Mouse (Mus musculus) CD4-positive, CD25-positive, alpha-beta regulatory T cell, adult 4 months (primary cell): ENCODE data around the gene Stoml3. TPM values are rescaled to one million over a fixed set of nuclear protein-coding genes. Genes with fewer than 3 reads are reported as not detected.

ENCODE experiments used
- ATAC-seq: one replicate; pipeline ENCODE4 v1.8.0; 2017
- polyA plus RNA-seq, 2 experiments: library from polyadenylated mRNA; unstranded; fragments of 100-300 nt; shearing (Covaris generic); gene quantifications; one replicate each; pipeline ENCODE4 v1.2.1; 2017

Stoml3 gene
- polyA plus RNA-seq, 2 experiments from 2014 or later, result not detected

DNA sequence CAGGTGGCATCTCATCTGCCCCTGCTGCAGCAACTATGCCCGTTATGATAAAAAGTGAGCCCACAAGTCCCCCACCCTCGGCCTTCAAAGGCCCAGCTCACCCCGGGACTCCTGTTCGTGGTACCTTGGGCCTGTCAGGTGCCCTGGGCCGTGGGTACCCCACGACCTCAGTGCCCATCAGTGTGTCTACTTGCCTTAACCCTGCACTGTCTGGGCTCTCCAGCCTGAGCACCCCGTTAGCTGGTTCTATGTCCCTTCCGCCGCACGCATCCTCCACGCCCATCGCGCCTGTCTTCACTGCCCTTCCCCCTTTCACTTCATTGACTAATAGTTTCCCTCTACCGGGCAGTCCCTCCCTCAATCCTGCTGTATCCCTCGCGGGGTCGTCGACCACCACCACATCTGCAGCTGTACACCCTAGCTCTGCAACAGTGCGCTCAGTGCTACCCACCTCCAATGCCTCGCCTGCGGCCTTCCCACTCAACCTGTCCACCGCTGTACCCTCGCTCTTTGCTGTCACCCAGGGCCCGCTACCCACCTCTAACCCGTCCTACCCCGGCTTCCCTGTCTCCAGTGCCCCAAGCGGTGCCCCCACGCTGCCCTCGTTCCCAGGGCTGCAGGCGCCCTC, 9.9 kb upstream of the Stoml3 start:
- no peak for ATAC-seq

DNA sequence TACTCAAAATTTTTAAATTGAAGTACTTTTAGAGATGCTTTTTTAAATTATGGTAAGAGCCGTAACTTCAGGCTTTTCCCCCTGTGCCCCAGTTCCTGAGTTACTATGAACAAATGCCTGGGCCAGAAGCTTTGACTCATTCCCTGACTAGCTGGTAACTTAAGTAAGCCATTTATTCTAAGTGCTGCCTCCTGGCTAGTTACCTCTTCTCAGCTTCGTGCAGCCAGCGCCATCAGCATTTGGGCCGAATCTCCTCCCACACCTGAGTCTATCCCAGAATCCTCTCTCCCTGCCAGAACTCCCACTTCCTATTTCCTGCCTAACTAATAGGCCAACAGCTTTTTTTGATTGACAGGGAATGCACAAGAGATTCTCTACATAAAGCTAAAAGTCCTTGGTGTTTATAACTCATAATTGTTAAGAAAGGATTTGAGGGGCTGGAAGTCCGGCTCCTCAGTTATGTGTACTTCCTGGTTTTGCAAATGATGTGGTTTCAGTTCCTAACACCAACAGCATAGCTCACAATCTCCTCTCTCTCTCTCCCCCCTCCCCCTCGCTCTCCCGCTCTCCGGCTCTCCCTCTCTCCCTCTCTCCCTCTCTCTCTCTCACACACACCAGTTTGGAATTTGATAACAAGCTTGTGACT, 4.9 kb upstream of the Stoml3 start:
- no peak for ATAC-seq

DNA sequence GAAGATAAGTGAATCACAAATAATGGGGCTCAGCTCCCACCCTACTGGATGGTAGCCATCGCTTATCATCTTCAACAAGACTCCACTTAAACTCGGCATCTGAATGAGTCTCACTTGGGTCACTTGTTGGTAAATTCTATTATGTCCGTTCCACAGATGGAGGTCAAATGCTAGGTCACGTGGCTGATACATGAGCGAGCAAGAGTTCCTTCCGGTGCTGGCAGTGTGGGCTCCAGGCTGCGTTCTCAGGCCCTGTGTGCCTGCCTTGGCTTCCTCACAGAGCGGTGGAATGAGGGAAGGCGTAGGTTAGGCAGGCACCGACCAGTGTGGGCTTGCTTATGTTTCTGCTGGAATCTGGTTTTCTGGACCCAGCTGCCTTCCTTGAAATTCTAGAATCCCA, 1.9 kb upstream of the Stoml3 start:
- no peak for ATAC-seq

DNA sequence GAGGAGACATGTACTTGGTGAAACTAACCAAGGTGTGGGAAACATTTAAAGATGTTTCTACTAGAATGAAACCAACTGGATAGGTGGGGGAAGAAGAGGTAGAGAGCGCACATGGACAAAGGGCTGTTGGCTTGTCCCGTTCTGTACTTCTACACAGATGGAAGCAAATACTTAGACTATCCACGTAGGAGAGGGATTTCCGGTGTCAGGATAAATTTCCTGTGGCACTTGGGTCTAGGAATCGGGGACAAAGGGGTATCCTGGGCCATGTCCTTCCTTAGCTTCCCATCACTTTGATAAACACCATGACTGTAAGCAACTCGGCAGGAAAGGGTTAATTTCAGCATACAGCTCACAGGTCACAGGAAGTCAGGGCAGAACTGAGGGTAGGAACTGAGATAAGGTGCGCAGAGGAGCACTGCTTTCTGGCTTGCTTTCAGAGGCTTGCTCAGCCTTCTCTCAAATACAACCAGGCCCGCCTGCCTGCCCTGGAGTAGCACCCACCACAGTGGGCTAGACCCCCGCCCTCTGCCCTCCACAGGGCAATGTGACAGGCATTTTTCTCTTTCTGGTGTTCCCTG, 1.4 kb upstream of the Stoml3 start:
- no peak for ATAC-seq

DNA sequence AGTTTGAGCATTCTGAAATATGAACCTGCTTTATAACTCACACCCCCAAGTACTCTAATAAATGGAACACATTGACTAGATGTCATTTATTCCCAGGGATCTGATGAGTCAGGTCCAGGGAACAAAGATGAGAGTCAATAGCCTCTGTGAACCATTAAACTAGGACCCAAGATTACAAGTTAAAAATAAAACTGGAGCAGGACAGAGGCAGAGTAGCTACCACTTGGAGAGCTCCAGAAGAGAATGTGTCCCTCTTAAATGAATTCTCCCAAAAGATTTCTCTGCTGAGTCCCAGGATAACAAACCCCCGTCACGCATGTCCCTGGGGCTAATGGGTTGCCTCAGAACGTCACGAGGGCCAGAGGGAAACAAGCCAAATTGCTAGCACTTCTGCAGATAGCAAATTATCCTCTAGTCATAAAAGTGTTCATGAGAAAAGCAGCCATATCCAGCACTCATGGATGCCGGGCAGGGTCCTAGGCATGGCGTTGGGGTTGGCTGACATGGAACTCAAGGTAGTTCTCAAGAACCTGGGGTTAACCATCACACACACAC, 10.0 kb downstream of the Stoml3 start:
- ATAC-seq, result no peak

DNA sequence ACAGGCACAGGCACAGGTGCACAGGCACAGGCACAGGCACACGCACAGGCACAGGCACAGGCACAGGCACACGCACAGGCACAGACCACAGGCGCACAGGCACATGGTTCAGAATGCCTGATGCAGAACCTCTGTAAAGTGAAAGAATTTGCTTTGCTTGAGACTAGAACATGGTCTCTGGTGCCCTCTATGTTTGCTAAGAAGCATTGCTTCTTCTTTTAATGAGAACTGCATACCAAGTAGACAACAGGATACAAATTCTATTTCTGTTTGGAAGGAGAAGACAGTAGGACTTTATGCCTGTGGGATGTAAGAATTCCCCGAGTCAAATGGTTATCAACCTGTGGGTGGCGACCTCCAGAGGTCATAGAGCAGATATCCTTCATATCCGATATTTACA, 14.0 kb downstream of the Stoml3 start:
- no peak for ATAC-seq

DNA sequence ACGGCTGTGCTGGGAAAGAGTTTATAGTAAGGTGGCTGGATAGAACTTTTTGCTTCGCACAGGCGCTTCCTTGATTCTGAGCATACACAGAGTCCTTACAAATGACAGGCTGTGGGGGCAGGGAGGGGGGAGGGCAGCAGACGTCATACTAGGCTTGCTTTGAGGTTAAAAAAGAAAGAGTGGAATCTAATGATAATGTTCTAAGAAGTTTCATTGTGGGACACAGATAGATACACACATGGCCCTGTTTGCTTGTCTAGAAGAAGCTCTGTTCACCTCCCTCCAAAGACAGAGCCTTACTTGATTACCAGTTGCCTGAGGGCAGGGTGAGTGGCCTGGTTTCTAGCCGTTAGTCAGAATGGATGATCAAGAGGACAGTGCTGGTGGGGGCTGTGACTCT, 24.6 kb downstream of the Stoml3 start:
- ATAC-seq, result no peak

DNA sequence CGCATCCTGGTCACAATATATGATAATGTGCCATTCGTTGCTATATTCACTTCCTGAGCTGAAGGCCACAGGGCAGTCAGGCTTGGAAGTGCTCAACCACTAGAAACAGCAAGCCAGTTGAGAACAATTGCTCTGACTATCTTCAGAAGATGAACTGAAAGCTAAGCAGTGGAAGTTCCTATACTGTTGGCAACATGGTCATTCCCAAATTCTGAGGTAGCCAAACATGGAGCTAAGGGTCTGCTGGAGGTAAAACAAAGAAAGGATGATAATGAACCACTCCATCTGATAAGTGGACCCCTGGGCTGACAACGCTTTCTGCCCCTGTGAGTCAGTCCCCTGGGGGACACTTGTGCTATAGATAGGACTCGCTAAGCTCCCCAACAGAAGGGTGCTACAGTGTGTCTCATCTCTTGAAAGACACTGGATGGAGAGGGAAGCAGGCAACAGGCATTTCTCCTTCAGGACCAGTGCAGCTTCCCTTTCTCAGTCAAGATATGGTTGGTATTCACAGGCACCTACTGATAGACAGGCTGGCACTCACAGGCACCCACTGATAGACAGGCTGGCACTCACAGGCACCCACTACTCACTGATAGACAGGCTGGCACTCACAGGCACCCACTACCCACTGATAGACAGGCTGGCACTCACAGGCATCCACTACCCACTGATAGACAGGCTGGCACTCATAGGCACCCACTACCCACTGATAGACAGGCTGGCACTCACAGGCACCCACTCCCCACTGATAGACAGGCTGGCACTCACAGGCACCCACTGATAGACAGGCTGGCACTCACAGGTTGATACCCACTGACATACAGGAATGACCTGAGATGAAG, 26.0 kb downstream of the Stoml3 start:
- ATAC-seq, result no peak

DNA sequence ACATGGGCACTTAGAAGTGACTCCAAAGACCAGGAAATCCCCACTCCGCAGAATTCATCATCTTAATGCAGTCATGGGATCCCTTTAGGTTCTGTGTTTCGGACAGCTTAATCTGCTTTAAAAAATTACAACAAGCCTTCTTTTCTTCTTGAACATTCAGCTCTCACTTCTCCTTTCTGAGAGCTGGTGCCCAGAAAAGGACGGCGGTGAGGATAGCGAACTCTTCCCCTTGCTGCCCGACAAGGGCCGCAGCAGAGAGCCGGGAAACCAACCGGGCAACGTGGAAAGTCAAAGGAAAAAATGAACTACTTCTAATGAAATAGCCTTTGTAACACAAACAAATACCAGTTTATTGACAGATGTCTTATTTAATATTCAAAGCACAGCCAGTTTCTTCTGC, 34.3 kb downstream of the Stoml3 start:
- ATAC-seq, result no peak

DNA sequence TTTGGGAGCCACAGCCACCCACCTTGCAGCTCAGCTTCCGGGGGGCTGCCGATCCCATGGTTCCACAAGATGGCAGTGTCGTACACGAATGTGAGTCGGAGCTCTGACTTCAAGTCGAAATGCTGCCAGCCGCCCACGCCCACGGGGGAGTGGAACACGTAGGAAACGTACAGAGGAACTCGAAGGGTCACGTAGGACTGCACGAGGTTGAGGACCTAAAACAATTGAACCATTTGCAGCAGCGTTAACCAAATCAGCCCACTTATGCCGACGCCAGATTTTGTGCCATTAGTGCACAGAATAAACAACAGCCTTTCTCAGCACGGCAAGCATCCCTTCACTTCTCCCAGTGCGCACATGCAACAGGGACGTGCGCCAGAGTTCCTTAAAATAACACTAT, 37.3 kb downstream of the Stoml3 start:
- no peak for ATAC-seq

DNA sequence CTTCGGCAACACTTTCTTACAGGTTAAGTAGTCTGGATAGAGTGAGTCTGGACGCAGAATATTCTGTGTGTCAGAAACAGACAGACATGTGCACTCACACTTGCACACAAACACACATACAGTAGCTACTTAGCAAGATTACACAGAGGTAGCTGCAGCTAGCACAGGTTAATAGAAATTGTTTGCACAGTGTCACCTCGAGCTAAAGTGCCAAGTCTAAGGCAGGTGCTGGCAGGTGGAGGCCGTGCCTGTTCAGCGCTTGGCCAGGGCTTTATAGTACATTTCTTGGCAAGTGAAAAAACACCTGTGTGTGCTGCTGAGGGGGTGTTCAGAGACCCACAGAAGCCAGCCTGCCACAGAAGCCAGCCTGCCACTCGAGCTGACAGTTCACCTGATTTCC, 41.9 kb downstream of the Stoml3 start:
- no peak for ATAC-seq

DNA sequence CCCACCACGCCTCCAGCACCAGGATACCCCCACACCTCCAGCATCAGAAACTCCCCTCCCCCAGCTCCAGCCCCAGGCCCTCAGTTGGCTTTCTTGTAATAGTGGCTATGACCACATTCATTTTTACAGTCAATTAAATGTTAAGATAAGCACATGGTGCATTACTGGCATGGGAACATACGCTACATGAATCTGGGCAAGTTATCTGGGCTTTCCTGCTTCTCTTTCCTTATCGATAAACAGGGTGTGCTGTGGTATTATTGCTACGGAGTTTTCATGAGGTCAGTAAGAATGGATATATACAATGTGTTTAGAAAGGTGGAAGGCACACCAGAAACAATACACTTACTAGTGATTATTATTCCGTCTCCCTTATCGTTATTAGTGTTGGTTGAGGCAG, 43.6 kb downstream of the Stoml3 start:
- ATAC-seq, result no peak

DNA sequence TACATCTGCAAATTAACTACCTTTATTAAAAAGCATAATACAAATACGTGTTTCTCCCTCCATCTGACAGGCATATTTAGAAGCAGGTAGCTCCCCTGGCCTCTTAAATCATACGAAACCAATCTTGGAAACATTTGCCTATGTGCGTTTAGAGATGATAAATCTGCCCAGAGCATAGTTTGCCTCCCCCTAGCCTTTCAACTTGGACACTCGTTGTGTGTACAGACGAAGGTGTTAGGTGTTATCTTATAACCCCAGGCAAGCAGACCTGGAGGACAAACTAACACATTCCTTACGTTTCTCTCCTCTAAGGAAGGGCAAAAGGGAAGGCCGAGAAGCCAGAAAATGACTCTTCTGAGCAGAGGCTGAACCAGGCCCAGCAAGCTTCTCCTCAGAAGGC, 64.2 kb downstream of the Stoml3 start:
- ATAC-seq, result no peak

DNA sequence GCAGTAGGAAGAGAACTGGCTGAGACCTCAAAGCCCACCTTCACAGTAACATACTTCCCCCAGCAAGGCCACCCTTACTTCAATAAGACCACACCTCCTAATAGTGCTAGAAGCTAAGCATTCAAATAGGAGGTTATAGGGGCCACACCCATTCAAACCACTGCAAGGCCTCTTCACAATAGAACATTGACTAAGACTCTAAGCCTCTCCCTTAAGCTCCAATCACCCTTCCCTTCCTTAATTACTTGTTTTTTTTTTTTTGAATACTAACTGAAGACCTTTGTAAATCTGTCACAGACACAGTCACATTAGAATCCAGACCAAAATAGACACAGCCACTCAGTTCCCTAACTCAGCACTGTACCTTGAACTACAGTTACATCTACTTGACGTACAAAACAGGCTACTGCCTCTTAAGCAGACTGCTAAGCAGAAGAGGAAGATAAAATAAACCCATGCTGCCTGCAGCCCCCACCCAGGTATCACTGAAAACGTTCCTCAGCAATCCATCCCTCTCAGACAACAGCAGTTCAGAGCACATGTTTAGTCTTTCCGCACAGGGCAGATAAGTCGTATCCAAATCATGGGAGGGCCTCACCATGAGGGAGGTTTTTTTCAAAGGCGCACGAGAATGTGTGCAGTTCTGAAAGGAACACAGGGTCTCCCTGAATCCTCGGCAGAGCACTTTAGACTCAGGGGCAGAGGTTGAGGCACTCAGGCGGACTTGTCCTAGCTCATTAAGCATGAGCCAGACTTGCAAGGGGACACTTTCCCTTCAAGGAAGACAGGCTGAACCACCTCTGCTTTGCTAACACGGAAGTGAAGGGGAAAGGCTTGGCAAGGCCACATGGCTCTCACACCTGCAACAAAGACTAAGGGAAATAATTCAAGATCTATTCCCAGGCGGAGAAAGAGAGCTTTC, 66.8 kb downstream of the Stoml3 start:
- ATAC-seq, result no peak

DNA sequence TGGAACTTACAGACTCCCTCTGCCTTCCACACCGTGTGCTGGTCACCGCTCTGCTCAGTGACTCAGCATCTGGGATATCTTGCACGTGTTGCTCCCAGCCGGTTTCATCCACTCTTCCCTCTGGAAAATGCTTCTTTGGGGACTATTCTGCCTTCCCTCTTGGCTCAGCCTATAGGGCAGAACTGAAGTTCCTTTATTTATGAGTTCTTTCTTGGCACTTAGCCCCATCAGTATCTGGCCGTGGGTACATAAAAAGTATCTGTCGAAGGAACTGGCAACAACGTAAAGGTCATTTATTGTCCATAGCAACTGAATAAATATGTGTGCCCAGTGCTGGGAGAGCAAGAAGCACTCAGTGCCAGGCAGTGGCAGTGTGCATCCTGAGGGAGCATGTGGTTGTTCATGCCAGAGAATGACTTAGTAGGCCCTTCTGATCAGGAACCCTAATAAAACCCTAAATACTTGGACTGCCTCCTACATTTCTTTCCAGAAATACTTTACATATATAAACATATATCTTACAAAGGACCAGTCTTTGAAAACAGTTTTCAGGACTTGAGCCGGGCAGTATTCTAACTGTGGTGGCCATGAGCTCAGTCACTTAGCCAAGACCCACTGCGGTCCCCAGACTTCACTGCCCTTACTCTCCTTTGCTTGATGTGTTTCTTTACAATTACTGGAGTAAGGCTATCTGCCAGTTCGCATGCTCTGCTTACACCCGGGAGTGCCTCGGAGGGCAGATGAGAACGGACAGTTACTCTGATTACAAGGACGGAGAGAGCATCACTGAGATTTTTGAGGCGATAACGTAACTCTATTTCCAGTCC, 69.1 kb downstream of the Stoml3 start:
- no peak for ATAC-seq

Other genes with a start within 250 kb of the Stoml3 start
- 10 to 100 TPM; 15.9 to 17.7 TPM for gene Nhlrc3, start 25.3 kb upstream of the Stoml3 start, polyA plus RNA-seq
- gene Proser1, start 25.0 kb upstream of the Stoml3 start, polyA plus RNA-seq, result 10 to 100 TPM; 11.2 to 11.9 TPM
- not detected for gene Frem2, start 168.7 kb downstream of the Stoml3 start, polyA plus RNA-seq